Mouse (Mus musculus) myocyte (in vitro differentiated cells): Measurements from ENCODE around the gene St6galnac3.

Experiments used
- CEBPB ChIP-seq: IDR thresholded peaks from 2 replicates; pipeline ENCODE4 v1.6.1; 2011; ENCODE audit warnings: mild to moderate bottlenecking, moderate library complexity; ENCODE audit not compliant: poor library complexity, insufficient read depth, severe bottlenecking
- E2F4 ChIP-seq: IDR thresholded peaks from one replicate; pipeline ENCODE4 v1.6.1; 2011; ENCODE audit warnings: mild to moderate bottlenecking, control low read depth, moderate library complexity; ENCODE audit not compliant: insufficient read depth
- MAX ChIP-seq: IDR thresholded peaks from one replicate; pipeline ENCODE4 v1.6.1; 2011; ENCODE audit warnings: low read depth, mild to moderate bottlenecking, control low read depth
- MYOD1 ChIP-seq, 3 experiments: IDR thresholded peaks; one replicate each; pipeline ENCODE4 v1.6.1; 2011; ENCODE audit warnings: control low read depth in 2 of 3, low read depth in 2 of 3, mild to moderate bottlenecking in 2 of 3, moderate library complexity in 1 of 3; ENCODE audit not compliant: insufficient read length in 2 of 3, control insufficient read depth in 1 of 3
- MYOG ChIP-seq, 3 experiments: IDR thresholded peaks; one replicate each; pipeline ENCODE4 v1.6.1; 2011; ENCODE audit warnings: control low read depth in 2 of 3, low read depth in 2 of 3, mild to moderate bottlenecking in 2 of 3; ENCODE audit not compliant: insufficient read length in 2 of 3, control insufficient read depth in 1 of 3, insufficient read depth in 1 of 3
- POLR2A ChIP-seq: IDR thresholded peaks from one replicate; pipeline ENCODE4 v1.6.1; 2011; ENCODE audit warnings: low read depth, mild to moderate bottlenecking, control low read depth, moderate library complexity; ENCODE audit not compliant: insufficient read length
- POLR2AphosphoS2 ChIP-seq: IDR thresholded peaks from one replicate; pipeline ENCODE4 v1.6.1; 2011; ENCODE audit warnings: low read depth, control low read depth; ENCODE audit not compliant: insufficient read length
- REST ChIP-seq: IDR thresholded peaks from one replicate; pipeline ENCODE4 v1.6.1; 2011; ENCODE audit warnings: mild to moderate bottlenecking, control low read depth, moderate library complexity; ENCODE audit not compliant: insufficient read depth, insufficient read length
- TCF12 ChIP-seq: IDR thresholded peaks from one replicate; pipeline ENCODE4 v1.6.1; 2011; ENCODE audit warnings: mild to moderate bottlenecking, control low read depth; ENCODE audit not compliant: poor library complexity, insufficient read depth, severe bottlenecking
- USF1 ChIP-seq: IDR thresholded peaks from one replicate; pipeline ENCODE4 v1.6.1; 2011; ENCODE audit warnings: low read depth, mild to moderate bottlenecking, control low read depth, moderate library complexity

DNA sequence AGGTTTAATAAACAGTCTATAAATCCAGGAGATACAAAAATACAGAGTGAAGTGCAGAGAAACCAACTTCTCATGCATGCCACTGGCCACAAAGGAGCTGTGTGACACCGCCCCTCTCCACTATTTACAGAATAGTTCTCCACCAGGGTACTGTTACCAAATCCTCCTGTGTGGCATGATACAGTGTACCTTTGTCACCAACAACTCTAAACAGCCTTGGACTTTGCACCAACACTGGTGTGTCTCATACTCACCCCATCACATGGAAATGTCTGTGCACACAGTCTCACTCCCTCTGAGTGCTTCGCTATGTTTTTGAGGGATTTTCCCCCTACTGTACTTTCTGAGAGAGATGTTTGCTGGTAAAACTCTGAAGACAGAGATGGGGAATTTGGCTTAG is 217.4 kb downstream of the St6galnac3 start:
- no peak for TF ChIP-seq POLR2A
- no peak for TF ChIP-seq CEBPB
- TF ChIP-seq MYOD1 (IDR thresholded peaks at IDR 0.05; ENCODE audit: control insufficient read depth in 1 of 3, insufficient read length in 2 of 3, low read depth in 2 of 3) = no peak
- no peak for TF ChIP-seq TCF12
- TF ChIP-seq MAX = no peak
- TF ChIP-seq REST = no peak
- no peak for TF ChIP-seq E2F4
- TF ChIP-seq USF1 = no peak
- no peak for TF ChIP-seq MYOG (IDR thresholded peaks at IDR 0.05; ENCODE audit: control insufficient read depth in 1 of 3, insufficient read depth in 1 of 3, insufficient read length in 2 of 3, low read depth in 2 of 3)
- TF ChIP-seq POLR2AphosphoS2 = no peak
